ENCODE assay signal across 8 mouse cellular contexts in the genomic region with DNA sequence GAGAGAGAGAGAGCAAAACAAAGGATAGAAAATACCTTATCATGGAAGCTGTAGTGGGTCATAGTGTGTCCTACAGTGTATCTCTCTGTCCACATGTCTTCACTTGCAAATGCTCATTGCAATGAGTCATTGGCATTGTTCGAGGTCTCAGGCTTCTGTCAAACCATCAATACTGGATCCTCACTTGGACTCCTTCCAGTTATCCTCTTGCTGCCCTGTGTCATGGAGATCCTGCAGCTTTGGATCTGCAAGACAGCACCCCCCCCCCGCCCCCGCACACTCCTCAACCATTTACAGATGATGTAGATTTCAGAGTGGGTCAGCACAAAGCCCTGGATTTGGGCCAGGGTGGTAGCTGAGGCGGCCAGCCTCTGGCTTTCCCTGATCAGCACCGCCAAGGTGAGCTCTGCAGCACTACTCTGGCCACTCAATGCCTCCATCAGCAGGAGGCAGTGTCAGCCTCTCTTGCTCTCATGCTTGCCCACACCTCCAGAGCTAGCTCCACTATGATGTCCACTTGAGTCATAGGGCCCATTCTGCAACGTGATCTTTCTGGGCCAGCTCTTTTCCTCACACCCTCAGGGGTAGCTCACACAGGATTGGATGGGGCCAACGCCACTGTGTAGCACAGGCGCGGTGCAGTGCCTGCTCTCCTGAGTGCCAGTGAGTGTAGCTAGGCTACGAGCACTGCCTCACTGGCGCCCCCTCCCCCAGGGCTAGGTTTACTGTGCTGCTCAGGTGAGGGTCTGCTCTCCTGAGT. TPM values are rescaled to one million over a fixed set of nuclear protein-coding genes. Genes with fewer than 3 reads are reported as not detected.
DNase-seq lines count a peak whose midpoint lies in the region; ATAC-seq and TF ChIP-seq lines count a peak whose summit lies in the region.

No protein-coding gene starts in this region.

- H3K4me1 ChIP-seq in ES-E14 (ENCODE audit: control insufficient read depth in 2 of 2, insufficient read depth in 2 of 2, low read length in 2 of 2, poor library complexity in 1 of 2), result peaks cover 0 to 6% of the 10 kb centered on the region in 2 experiments; a peak in 1 of 4 replicates
- peaks cover 15% of the 10 kb centered on the region for H3K4me1 ChIP-seq in hindbrain, embryonic 14.5 days (replicated peaks; ENCODE audit: control insufficient read depth, insufficient read depth, low read length)

- H3K9ac ChIP-seq in ES-E14 (ENCODE audit: insufficient read depth, low read depth, low read length, poor library complexity, severe bottlenecking), result no peak overlapping the region
- no peak overlapping the region for H3K9ac ChIP-seq in hindbrain, embryonic 14.5 days

- no peaks in the 10 kb centered on the region for H3K27me3 ChIP-seq in hindbrain, embryonic 14.5 days (ENCODE audit: control insufficient read depth, insufficient read depth, low read length)

- H3K4me2 ChIP-seq in hindbrain, embryonic 14.5 days (replicated peaks), result no peak overlapping the region

- H3K27ac ChIP-seq in ES-E14 (ENCODE audit: insufficient read depth, low read depth, low read length, poor library complexity, severe bottlenecking), result no peak overlapping the region
- H3K27ac ChIP-seq in hindbrain, embryonic 14.5 days, result no peak overlapping the region

- in situ Hi-C loops in ES-E14 (cut with MboI; ENCODE audit: low sequenced_read_pairs in 2 of 2, unreplicated experiment in 2 of 2), result no loop called here

- no peaks in the 10 kb centered on the region for H3K9me3 ChIP-seq in ES-E14 (ENCODE audit: control insufficient read depth, insufficient read depth, low read depth, low read length)
- H3K9me3 ChIP-seq in hindbrain, embryonic 14.5 days (ENCODE audit: control insufficient read depth, low read length), result no peaks in the 10 kb centered on the region

- peak; percentile 46; the same call in 1 of the 2 replicates for ATAC-seq in hindbrain, embryonic 14.5 days (ENCODE audit: low FRiP score)
- ATAC-seq in megakaryocyte progenitor cell, adult 5-6 weeks (replicated peaks; ENCODE audit: poor library complexity), result peak; percentile 20; the same call in 1 of the 2 replicates

- peak; percentile 20 for DNase-seq in embryo, embryonic 10 days (ENCODE audit: low spot score)
- no peak for DNase-seq in embryo, embryonic 9.5 days (ENCODE audit: extremely low spot score)
- DNase-seq in ES-E14 (ENCODE audit: low read depth, low spot score), result peak; percentile 26
- DNase-seq in hindbrain, embryonic 14.5 days (ENCODE audit: low spot score), result no peak
- DNase-seq in urinary bladder, postnatal 4 days (ENCODE audit: low spot score in 2 of 2), result no peak
- DNase-seq in left cerebral cortex, adult 8-10 months (ENCODE audit: low spot score in 2 of 2), result no peak
- no peak for DNase-seq in left cerebral cortex, adult 11 months (ENCODE audit: low spot score)

- 27% methylated on average over 11 of the region's 11 CpGs for WGBS in hindbrain, embryonic 14.5 days

- H3K4me3 ChIP-seq in ES-E14 (ENCODE audit: insufficient read depth in 1 of 2, low read depth in 1 of 2, low read length in 2 of 2, poor library complexity in 1 of 2, severe bottlenecking in 1 of 2), result peak overlapping the region in 1 of 2 experiments; percentile 22; a peak in 1 of 4 replicates
- H3K4me3 ChIP-seq in hindbrain, embryonic 14.5 days (replicated peaks; ENCODE audit: low read length), result no peak overlapping the region

- H3K36me3 ChIP-seq in ES-E14 (ENCODE audit: control insufficient read depth, insufficient read depth, low read length, poor library complexity, severe bottlenecking), result no peaks in the 10 kb centered on the region
- H3K36me3 ChIP-seq in hindbrain, embryonic 14.5 days (replicated peaks; ENCODE audit: control insufficient read depth, insufficient read depth), result no peaks in the 10 kb centered on the region

TF ChIP-seq in ES-E14, 5 proteins besides CTCF, POLR2A, EP300 and RAD21:
- TF ChIP-seq CHD2 (IDR thresholded peaks at IDR 0.05; ENCODE audit: low read depth, low read length) (no peak), HCFC1 (IDR thresholded peaks at IDR 0.05; ENCODE audit: borderline replicate concordance, insufficient read depth, low read length) (no peak), ZNF384 (IDR thresholded peaks at IDR 0.05; ENCODE audit: low read depth, low read length) (no peak), MAFK (IDR thresholded peaks at IDR 0.05; ENCODE audit: insufficient read depth, low read depth, low read length) (no peak)
TF ChIP-seq in ES-E14: peak in this region for 0.

RNA-seq across cellular contexts. Expression of a gene that starts 2.1 kb away (rescaled TPM):
- total RNA-seq in ES-E14 (2012; rRNA removed), result 0.11 and 0.18 TPM in 2 replicates
- 1.2 and 2.0 TPM in 2 replicates for polyA plus RNA-seq in hindbrain, embryonic 14.5 days (2014; fragmentation: Nextera tagmentation; extraction: Ambion mirVana)
- not detected in 2 replicates for total RNA-seq in megakaryocyte progenitor cell, adult 5-6 weeks (2015)
- not detected in 2 replicates for total RNA-seq in megakaryocyte progenitor cell, adult 5-6 weeks (2017)
- 1 to 10 TPM in 2 of 4 experiments, under 1 TPM in 2; 0.65 to 1.2 (median 0.92) TPM for total RNA-seq in left cerebral cortex, adult 8-10 months (2022)

RNA-seq across cellular contexts. Expression of a gene that starts 43.0 kb away (rescaled TPM):
- total RNA-seq in ES-E14 (2012; rRNA removed), result 11.4 and 12.3 TPM in 2 replicates
- 25.5 and 29.5 TPM in 2 replicates for polyA plus RNA-seq in hindbrain, embryonic 14.5 days (2014; fragmentation: Nextera tagmentation; extraction: Ambion mirVana)
- 12.0 and 14.5 TPM in 2 replicates for total RNA-seq in megakaryocyte progenitor cell, adult 5-6 weeks (2015)
- total RNA-seq in megakaryocyte progenitor cell, adult 5-6 weeks (2017), result 18.2 and 18.8 TPM in 2 replicates
- 10 to 100 TPM; 24.0 to 28.5 (median 26.5) TPM for total RNA-seq in left cerebral cortex, adult 8-10 months (2022)

Comparison
In these comparisons a context has a peak if more than half of its experiments do, and no peak if none do; other contexts are left out.
1. DNase-seq: peak in embryo, embryonic 10 days (single experiment) and ES-E14 (single experiment); none in embryo, embryonic 9.5 days (single experiment), hindbrain, embryonic 14.5 days (single experiment), urinary bladder, postnatal 4 days (0 of 2), left cerebral cortex, adult 8-10 months (0 of 2) and left cerebral cortex, adult 11 months (single experiment).